Mouse (Mus musculus) left cerebral cortex, postnatal 36 days (tissue): Measurements from ENCODE around the gene Dcaf1. TPM values are rescaled to one million over a fixed set of nuclear protein-coding genes. Genes with fewer than 3 reads are reported as not detected.

ENCODE experiments used
- DNase-seq, 2 experiments: peaks; one replicate each; pipeline ENCODE4 v3.0.0; 2021 to 2022; ENCODE audit warnings: low spot score in 2 of 2, mixed read lengths in 1 of 2
- intact Hi-C: fragments of 180-260 bp; cut with DNase I; formaldehyde crosslinking; loops from one replicate; pipeline ENCODE4 v1.15.1; 2025
- total RNA-seq, 2 experiments: library from RNA; stranded (reverse); gene quantifications; 2 replicates each; pipeline ENCODE4 v1.2.3; 2021

Dcaf1 gene
- total RNA-seq: 10 to 100 TPM; 31.0 to 33.5 TPM

DNA sequence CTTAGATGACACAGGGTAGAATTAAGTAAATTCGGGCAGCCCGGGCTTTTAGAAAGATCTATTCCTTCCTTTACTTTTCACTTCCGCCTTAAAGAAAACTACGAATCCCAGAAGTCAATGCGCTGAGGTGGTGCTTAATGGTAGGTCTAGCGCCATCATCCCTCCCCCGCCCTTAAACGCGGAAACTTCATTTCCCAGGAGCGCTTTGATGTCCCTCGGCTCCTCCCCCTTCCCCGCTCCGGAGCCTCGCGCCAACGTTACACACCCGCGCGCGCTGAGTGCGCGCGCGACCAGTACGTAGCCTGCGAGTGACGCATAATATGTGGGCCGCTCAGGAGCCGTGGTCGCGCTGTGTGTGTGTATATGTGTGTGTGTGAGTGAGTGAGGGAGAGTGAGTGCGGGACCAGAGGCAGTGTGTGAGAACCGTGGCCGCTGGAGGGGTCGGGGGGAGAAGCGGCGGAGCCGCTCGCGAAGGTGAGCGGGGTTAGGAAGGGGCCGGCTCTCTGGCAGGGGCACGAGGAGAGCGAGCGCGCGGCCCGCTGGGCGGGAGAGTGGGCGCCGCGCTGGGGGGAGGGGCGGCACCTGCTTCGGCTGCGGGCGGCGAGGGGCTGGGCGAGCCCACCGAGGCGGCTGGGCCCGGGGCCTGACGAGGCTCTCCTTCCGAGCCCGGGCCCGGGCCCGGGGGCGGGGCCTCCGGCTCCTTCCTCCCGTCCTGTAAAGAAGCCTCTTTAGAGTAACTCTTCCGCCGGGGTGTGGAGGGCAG lies at the start of gene Dcaf1:
Dcaf1 (plus strand) TSS at position 257 of the 763 bp plus-strand sequence.
- intact Hi-C loops: loop anchor here (2.0 kb wide), 1 partner anchor 137 kb away; the partner anchor contains the start of gene Tex264
- peak; percentile 87 to 89 for DNase-seq

DNA sequence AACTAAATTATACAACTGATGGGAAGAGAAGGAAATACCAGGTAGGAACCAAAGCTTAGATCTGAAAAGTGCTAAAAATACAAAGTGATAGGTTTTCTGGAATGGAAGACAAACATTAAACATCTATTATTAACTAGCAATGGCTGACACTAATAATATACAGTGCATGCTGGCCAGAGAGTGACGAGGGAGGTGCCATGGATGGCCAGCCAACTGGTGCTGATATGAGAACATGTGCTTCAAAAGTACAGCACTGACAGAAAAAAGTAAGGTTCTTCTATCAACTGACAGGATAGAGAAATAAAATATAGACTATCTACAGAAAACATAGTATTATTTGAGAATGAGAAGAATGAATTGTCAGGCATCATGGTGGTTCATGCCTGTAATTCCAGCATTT lies 45.6 kb upstream of the Dcaf1 start:
- no peak for DNase-seq
- intact Hi-C loops: no loop called here

DNA sequence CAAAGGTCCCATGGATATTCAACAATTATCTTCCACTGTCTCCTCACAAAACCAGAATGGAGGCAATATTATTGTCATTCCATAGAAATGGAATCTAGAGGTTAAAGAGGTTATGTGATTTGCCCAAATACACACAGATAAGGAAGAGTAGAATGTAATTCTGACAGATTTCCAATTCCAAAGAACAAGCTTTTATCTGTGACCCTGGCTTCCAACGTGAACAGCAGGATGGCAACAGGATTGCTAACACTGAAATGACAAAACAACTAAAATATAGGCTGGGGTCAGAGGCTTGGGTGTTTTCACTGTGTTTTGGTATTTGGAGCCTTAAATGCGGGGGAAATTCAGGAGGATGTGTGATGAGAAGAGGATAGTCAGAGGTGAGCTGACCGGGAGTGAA lies 44.3 kb upstream of the Dcaf1 start:
- intact Hi-C loops: no loop called here

DNA sequence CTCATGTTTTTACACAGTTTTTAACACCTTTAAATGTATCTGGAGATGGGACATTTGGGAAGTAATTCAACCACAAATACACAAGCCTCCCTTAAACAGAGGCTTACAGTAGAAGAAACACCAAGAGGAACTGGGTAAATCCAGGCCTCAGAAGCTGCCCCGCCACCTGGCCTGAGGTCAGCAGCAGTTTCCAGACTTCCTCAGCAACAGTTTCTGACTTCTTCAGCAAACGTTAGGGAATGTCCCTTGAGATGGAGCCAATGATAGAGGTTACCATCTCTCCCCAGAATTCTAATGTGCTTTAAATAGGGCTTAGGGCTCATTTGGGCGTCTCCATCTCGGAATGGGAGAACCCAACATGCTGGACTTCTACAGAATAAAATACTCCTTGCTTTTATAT lies 43.4 kb upstream of the Dcaf1 start:
- DNase-seq: no peak
- intact Hi-C loops: no loop called here

More for the DNA sequence above, 44.3 kb upstream of the Dcaf1 start:
- DNase-seq: no peak

DNA sequence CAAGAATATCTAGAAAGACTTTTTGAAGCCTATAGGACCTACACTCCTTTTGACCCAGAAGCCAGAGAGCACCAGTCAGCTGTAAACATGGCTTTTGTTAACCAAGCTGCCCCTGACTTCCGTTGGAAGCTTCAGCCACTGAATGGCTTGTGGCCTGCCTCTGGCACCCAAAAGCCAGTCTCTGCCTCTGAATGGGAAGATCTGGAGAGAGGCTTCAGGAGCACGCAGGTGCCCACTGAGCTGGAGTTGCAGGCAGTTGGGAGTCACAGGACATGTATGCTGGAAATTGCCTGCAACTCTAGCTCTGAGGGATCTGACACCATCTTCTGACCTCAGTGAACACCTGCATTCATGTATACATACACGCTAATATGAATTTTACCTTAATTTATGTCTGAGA lies 41.6 kb upstream of the Dcaf1 start:
- intact Hi-C loops: no loop called here
- DNase-seq: no peak

DNA sequence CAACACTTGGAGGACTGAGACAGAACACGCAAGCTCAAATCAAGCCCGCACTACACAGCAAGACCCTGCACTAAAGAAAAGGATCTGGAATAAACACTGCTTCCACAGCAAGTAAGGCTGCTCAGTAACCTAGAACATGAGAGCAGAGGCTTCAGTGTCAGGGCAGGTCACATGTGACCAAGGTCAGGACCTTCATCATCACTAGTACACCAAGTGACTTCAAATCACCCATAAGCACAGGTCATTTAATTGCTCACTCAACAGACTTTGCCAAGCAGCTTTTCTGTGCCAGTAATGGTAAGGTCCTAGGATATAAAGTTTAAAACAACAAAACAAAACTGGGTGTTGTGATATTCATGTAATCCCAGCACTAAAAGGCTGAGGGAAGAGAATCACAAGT lies 38.1 kb upstream of the Dcaf1 start:
- intact Hi-C loops: no loop called here
- no peak for DNase-seq

DNA sequence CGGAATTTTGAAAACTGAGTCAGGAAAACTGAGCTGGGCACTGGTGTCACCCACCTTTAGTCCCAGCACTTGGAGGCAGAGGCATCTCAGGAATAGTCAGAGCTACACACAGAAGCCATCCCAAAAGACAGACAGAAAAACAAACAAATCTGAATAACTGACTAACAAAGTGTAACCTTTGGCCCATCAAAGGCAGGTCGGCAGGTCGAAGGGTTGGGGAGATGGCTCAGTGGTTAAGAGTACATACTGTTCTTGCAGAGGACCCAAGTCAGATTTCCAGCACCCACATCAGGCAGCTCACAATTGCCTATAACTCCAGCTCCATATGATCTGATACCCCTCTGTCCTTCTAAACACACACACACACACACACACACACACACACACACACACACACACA lies 36.5 kb upstream of the Dcaf1 start:
- intact Hi-C loops: no loop called here

DNA sequence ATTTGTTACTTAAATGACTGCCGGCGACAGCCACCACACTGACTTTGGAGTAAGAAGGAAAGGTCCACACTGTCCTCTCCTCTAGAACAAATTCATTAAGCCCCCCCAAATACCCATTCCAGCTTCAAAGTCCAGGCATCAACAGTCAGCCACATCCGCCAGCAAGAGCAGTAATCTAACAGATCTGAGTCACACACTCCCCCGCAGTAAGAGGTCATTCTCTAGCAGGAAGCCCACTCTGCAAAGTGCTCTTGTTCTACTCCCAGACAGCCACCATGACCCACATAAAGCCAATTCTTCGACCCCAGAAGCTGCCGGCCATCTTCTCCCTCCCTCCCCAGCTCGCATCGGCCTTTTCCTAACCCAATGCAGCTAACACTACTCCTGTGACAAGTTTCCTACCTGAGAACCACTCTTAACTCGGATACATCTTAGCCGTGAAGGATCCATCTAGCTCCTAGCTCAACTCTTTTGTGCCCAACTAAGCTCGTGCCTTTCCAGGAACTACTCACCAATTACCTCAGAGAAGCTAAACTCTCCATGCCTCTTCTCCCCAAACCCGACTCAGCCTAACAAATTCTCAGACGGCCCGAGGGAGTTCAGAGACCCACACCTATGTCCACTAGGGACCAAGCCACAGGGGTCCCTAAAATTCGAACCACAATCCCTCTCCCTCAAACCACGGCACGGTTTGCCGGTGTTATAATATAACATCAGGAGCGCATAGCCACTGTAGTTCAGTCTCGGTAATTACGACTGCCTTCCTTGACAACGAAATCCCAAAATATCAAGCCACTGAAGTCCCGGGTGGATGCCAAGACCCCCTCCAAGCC lies 33.5 kb upstream of the Dcaf1 start:
- intact Hi-C loops: no loop called here
- peak in 1 of 2 experiments; percentile 7 for DNase-seq

More for the DNA sequence above, 36.5 kb upstream of the Dcaf1 start:
- DNase-seq: no peak

DNA sequence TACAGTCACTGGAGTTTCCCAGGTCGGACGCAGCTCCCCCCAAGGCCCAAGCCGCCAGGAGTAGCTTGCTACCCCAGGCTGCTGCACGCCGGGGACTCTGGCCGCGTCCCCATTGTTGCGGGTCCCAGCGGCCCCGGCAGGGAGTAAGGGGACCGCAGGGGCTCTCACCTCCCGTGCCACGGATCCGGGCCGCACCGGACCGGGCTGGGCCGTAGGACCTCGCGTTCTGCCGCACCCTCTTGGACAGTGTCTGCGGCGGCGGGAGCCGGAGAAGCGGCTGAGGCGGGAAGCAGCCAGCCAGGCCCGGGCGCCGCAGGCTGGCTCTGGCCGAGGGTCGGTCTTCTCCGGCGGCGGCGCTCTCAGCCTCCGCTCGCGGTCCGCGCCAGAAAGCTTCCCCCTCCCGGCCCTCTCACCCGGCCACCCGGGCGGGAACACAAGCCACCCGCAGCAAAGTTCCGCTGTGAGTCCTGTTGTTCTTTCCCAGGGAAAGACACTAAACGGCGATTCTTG lies 32.8 kb upstream of the Dcaf1 start, which contains the start of gene Rad54l2:
Rad54l2 (minus strand) TSS at position 383 of the 510 bp plus-strand sequence.
- intact Hi-C loops: no loop called here
- DNase-seq: peak; percentile 85

DNA sequence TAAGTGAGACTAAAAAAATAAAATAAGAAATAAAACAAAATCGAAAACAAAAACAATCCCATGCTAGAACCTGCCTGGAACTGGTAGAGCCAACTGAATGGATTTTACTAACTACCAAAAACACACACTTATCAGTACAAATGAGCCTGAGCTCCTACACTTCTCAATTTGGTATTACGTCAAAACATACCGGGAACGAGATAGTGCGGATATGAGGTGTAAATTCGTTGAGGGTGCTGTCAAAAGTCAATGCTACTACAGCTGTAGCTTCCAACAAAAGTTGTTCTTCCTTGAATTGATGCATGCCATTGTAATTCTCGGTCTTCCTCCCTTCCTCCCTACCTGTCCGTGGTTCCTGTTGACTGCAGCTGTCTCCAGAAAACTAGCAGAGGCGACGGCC lies 32.3 kb upstream of the Dcaf1 start:
- intact Hi-C loops: no loop called here
- DNase-seq: no peak

DNA sequence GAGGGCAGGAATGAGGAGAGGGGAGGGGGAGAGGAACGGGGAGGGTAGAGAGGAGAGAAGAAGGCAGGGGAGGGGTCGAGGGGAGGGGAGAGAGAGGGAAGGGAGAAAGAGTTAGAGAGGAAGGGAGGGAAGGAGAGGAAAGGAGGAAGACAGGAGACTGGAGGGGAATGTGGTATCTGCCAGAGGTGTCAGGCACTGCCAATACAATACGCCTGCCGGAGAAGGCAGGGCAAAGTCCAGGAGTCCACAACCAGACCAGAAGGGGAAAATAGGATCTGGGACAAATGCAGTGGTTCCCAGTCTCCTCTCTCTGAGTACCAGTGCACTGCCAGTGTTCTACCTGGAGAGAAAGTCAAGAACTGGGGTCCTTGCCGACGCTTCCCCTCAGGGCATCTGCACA lies 30.8 kb upstream of the Dcaf1 start:
- no peak for DNase-seq
- intact Hi-C loops: no loop called here

DNA sequence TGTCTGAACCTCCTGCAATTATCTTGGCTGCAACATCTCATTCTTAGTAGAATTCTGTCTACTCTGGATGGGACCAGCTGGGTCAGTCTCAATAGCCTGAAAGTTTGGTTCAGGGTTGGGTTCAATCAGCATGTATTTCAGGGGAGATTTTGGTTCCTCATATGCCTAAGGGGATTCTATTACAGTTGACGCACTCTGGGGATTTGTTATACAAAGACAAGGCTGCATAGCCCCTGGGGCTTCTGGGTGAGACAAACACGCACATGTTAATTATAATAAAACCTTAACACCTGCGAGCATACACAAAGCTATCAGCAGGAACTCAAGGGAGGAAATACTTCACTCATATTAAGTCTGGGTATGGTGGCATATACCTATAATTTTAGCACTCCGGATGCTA lies 15.2 kb upstream of the Dcaf1 start:
- intact Hi-C loops: no loop called here
- no peak for DNase-seq

DNA sequence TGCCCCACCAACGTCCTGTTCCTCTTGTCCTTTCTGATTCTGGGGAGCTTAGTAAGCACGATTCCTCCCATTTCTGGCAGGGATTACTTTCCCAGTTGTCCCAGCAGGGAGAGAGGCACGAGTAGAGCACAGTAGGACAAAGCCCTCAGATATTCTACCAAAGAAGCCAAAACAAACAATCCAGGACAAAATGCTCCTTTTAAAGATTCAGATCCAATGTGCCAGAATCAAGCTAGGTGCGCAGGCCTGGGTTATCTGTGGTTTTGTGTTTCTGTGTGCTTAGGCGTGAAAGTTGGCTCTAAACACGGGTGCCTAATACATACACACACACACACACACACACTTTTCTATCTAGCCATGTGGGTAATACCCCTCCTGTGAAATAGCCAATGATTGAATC lies 3.5 kb upstream of the Dcaf1 start:
- intact Hi-C loops: no loop called here
- no peak for DNase-seq

DNA sequence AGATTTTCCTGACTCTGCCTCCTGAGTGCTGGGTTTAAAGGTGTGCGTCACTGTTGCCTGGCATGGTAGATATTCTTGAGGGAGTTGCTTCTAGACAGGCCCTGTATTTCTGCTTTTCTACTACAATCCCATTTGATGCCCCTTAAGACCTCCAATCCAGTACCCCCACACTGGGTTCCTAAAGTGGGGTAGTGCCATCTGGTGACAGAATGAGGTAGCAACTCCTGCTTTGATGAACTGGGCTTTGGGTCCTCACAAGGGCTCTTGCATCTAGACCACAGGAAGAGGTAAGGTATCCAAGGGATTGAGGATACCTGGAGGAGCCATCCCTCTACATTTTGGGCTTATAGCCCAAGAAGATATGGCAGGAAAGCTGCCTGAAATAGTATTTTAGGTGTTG lies 2.5 kb upstream of the Dcaf1 start:
- intact Hi-C loops: no loop called here

DNA sequence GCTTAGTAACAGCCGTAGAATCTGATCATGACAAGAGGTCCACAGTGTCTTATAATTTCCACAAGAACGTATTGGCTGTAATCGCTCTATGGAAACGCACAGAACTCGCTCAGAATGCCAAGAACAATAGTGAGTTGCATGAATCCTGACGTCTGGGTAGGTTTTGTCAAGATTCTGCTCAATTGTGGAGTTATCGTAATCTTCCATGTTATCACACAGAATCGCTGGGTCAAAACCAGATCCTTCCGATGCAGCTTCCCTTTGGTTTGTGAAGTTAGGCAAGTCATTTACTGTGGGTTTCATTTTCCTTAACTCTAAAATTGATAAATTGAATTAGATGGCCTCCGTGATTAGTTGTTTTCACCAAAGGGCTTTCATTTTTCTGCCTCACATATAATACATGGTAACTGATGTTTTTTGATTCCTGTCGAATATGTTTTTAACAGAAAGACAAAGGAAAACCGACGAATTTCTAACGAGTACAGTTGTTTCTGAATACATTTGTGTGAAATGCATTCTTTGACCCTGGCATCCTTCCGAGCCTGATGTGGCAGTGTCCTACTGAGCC lies 540 bp upstream of the Dcaf1 start:
- no peak for DNase-seq
- intact Hi-C loops: loop anchor here (2.0 kb wide), 1 partner anchor 136 kb away; the partner anchor contains the start of gene Tex264

More for the DNA sequence above, 2.5 kb upstream of the Dcaf1 start:
- no peak for DNase-seq

DNA sequence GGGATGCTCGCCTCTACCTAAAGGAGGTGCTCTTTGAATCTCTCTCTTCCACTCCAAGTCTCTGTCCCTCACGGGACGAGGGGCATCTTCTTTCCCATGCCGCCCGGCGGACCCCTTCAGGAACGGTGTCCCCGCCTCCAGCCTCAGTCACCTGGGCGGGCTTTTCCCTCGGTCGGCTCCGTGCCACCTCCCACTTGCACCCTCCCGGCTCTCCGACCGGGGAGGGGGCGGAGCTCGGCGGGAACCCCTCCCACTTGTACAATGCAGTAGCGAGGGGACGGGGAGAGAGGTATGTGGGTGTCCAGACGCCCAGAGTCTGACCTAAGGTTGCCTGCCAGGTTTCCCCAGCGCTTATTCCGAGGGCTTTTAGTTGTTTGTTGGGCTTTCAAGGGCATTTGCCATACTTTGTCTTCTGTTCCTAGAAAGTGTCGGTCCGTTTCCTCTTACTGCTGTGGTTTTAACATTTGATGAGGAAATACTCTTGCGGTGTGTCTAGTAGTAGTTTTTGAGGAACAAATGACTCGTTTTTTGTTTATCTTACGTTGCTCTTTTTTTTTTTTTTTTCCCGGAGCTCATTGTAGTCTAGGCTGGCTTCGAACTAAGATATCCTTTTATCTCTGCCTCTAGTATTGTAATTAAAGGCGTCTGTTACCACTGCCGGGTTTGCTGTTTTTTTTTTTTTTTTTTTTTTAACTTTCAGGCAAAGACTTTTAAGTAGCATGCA lies 869 bp downstream of the Dcaf1 start:
- DNase-seq: peak; percentile 72 to 76
- intact Hi-C loops: no loop called here

DNA sequence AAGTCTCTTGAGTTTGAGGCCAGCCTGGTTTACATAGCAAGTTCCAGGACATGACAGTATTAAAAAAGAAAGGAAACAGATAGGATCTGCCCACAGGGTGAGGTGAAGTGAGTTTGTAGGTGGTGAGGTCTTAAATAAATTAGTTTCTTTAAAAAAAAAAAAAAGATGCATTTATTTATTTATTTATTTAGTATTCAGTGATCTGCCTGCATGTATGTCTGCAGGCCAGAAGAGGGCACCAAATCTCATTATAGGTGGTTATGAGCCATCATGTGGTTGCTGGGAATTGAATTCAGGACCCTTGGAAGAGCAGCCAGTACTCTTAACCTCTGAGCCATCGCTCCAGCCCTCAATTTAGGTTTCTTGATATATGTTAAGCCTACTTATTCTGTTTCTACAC lies 18.9 kb downstream of the Dcaf1 start:
- intact Hi-C loops: no loop called here
- no peak for DNase-seq

DNA sequence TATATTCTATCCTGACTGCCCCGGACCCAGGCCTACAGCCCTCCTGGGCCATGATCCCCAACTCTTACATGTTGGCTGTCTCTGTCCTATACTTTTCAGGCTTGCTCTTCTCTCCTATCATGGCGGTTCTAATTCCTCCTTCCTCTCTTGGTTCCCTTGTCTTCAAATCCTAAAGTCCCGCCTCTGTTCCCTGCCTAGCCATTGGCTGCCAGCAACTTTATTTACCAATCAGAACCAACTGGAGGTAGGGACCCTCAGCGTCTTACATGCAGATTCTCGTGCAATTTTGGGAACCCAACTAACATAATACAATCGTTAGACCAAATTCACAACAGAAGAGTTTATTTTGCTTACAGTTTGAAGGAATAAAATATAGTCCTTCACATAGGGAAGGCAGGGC lies 21.1 kb downstream of the Dcaf1 start:
- intact Hi-C loops: no loop called here
- no peak for DNase-seq

DNA sequence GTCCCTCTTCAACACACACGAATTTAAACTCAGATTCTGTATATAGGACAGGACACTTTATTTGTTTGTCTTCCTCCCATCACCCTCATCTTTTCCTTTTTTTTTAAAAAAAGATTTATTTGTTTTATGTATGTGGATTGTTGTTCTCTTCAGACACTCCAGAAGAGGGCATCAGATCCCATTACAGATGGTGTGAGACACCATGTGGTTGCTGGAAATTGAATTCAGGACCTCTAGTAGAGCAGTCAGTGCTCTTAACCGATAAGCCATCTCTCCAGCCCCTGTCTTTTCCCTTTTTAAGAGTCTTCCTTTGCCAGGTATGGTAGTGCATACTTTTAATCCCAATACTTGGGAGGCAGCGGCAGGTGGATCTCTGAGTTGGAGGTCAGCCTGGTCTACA lies 35.0 kb downstream of the Dcaf1 start:
- no peak for DNase-seq
- intact Hi-C loops: no loop called here

DNA sequence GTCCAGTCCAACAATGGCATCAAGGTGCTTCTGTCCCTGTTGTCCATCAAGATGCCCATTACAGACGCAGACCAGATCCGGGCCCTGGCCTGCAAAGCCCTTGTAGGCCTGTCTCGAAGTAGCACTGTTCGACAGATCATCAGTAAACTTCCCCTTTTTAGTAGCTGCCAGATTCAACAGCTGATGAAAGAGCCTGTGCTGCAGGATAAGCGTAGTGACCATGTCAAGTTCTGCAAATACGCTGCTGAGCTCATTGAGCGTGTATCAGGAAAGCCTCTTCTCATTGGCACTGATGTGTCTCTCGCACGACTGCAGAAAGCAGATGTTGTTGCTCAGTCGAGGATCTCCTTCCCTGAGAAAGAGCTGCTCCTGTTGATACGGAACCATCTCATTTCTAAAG lies 36.4 kb downstream of the Dcaf1 start:
- DNase-seq: no peak
- intact Hi-C loops: no loop called here
